ENCODE assay signal across 10 mouse cellular contexts in genomic region chr1:142708263-142708662, GRCm38 (mm10).
"Had no signal": no experiment of that assay in that cellular context is flagged by ENCODE, and none has a peak within 500 bp of the region (broad histone marks: within the 10 kb centered on the region; RNA-seq: fewer than 3 reads in every experiment).

No protein-coding gene starts in this region.

- ATAC-seq: midbrain, embryonic 16.5 days had no signal

- DNase-seq: lung, adult 18-20 months; lung, embryonic 14.5 days; lung, postnatal 10 days; lung, postnatal 4 days; midbrain, embryonic 14.5 days; right cerebral cortex, postnatal 25 days; thymus, adult 18-20 months; thymus, postnatal 14 days; thymus, postnatal 36 days had no signal
